ENCODE assay signal across 8 mouse cellular contexts in genomic region chr13:31689317-31689716, GRCm38 (mm10).
DNase-seq lines count a peak whose midpoint lies in the region; ATAC-seq and TF ChIP-seq lines count a peak whose summit lies in the region.

No protein-coding gene starts in this region.

- CTCF ChIA-PET in Patski (lab: Charles Lee), result no interaction called here

- in situ Hi-C loops in Patski (cut with MboI; ENCODE audit: low pct_unique_long_range_greater_than_20kb), result no loop called here

- H3K27ac ChIP-seq in liver, postnatal 0 days (ENCODE audit: low read depth), result no peak overlapping the region

- H3K9ac ChIP-seq in liver, postnatal 0 days (replicated peaks), result no peak overlapping the region

- 9% methylated on average over 1 of the region's 1 CpGs for WGBS in liver, postnatal 0 days (ENCODE audit: insufficient replicate concordance)

- TF ChIP-seq EP300 in liver, postnatal 0 days (IDR thresholded peaks at IDR 0.05; ENCODE audit: low read depth), result no peak

- no peaks in the 10 kb centered on the region for H3K27me3 ChIP-seq in Patski
- H3K27me3 ChIP-seq in liver, postnatal 0 days (ENCODE audit: insufficient read depth, low read length), result no peaks in the 10 kb centered on the region

- peak; percentile 56 for TF ChIP-seq CTCF in Patski (IDR thresholded peaks at IDR 0.05)
- peak; percentile 59 for TF ChIP-seq CTCF in liver, postnatal 0 days (IDR thresholded peaks at IDR 0.05; ENCODE audit: low read depth)

- no peaks in the 10 kb centered on the region for H3K4me1 ChIP-seq in liver, postnatal 0 days (ENCODE audit: insufficient read depth)

- DNase-seq in CD4-positive, CD25-positive, alpha-beta regulatory T cell, adult 2 months (ENCODE audit: low read depth, low spot score), result peak; percentile 17
- DNase-seq in layer of hippocampus, postnatal 10 days (ENCODE audit: low spot score in 2 of 2), result peak; percentile 24 to 28
- no peak for DNase-seq in layer of hippocampus, adult 18-20 months (ENCODE audit: low spot score in 2 of 2)
- DNase-seq in Patski (ENCODE audit: low read depth, low spot score), result no peak
- DNase-seq in liver, postnatal 0 days, result peak; percentile 33
- no peak for DNase-seq in Muller cell, postnatal 12 days (ENCODE audit: inconsistent ontology term)
- no peak for DNase-seq in cerebellum, adult 9-11 months

- ATAC-seq in CD4-positive, CD25-positive, alpha-beta regulatory T cell, adult 4 months, result no peak
- no peak for ATAC-seq in Patski
- ATAC-seq in liver, postnatal 0 days, result no peak

- POLR2A ChIA-PET in Patski (lab: Charles Lee), result interaction anchor here (0.5 to 0.8 kb wide), 2 partner anchors 10 to 503 kb away, joined by 3 to 4 read pairs; no protein-coding TSS in a partner anchor

- no peaks in the 10 kb centered on the region for H3K9me3 ChIP-seq in liver, postnatal 0 days (ENCODE audit: low read length)

- H3K4me2 ChIP-seq in liver, postnatal 0 days (ENCODE audit: low read depth, low read length), result no peak overlapping the region

- H3K4me3 ChIP-seq in liver, postnatal 0 days (ENCODE audit: low read depth, low read length), result no peak overlapping the region

- no peaks in the 10 kb centered on the region for H3K36me3 ChIP-seq in liver, postnatal 0 days (replicated peaks; ENCODE audit: insufficient read depth, low read length)

Comparison
In these comparisons a context has a peak if more than half of its experiments do, and no peak if none do; other contexts are left out.
1. DNase-seq: peak in CD4-positive, CD25-positive, alpha-beta regulatory T cell, adult 2 months (single experiment), layer of hippocampus, postnatal 10 days (2 of 2) and liver, postnatal 0 days (single experiment); none in layer of hippocampus, adult 18-20 months (0 of 2), Patski (single experiment), Muller cell, postnatal 12 days (single experiment) and cerebellum, adult 9-11 months (single experiment).